Mouse (Mus musculus) neural tube, embryonic 11.5 days (tissue): ENCODE results near the gene Adss. TPM values are rescaled to one million over a fixed set of nuclear protein-coding genes. Genes with fewer than 3 reads are reported as not detected.

ENCODE experiments used
- ATAC-seq: fragments of 200-750 bp; cut with Nextera tagmentation; 2 replicates; pipeline ENCODE4 v1.8.0; 2017; ENCODE audit warnings: moderate number of reproducible peaks, mild to moderate bottlenecking, moderate TSS enrichment, moderate library complexity; ENCODE audit not compliant: insufficient read depth, low FRiP score, low TSS enrichment
- DNase-seq: peaks from one replicate; pipeline ENCODE4 v3.0.0-alpha.2; 2015; ENCODE audit warnings: low spot score
- H3K27ac ChIP-seq: fragments of 300-500 bp; sonication (generic); 2 replicates; pipeline ENCODE4 v1.5.1; 2014; ENCODE audit warnings: low read depth, mild to moderate bottlenecking, low read length
- H3K27me3 ChIP-seq: fragments of 300-500 bp; sonication (generic); 2 replicates; pipeline ENCODE4 v1.6.1; 2014; ENCODE audit warnings: mild to moderate bottlenecking, low read length, mixed read lengths; ENCODE audit not compliant: control insufficient read depth, insufficient read depth
- H3K36me3 ChIP-seq: fragments of 300-500 bp; sonication (generic); 2 replicates; pipeline ENCODE4 v1.6.1; 2014; ENCODE audit warnings: mild to moderate bottlenecking, low read length, moderate library complexity, mixed read lengths; ENCODE audit not compliant: control insufficient read depth, insufficient read depth
- H3K4me1 ChIP-seq: fragments of 300-500 bp; sonication (generic); 2 replicates; pipeline ENCODE4 v1.6.1; 2014; ENCODE audit warnings: low read length, mixed read lengths; ENCODE audit not compliant: control insufficient read depth, insufficient read depth
- H3K4me2 ChIP-seq: fragments of 300-500 bp; sonication (generic); 2 replicates; pipeline ENCODE4 v1.6.1; 2014; ENCODE audit warnings: low read depth, mild to moderate bottlenecking, moderate library complexity
- H3K4me3 ChIP-seq: fragments of 300-500 bp; sonication (generic); 2 replicates; pipeline ENCODE4 v1.5.1; 2014; ENCODE audit warnings: low read depth, low read length
- H3K9ac ChIP-seq: fragments of 300-500 bp; sonication (generic); 2 replicates; pipeline ENCODE4 v1.6.1; 2014; ENCODE audit warnings: mild to moderate bottlenecking, low read length
- H3K9me3 ChIP-seq: fragments of 300-500 bp; sonication (generic); 2 replicates; pipeline ENCODE4 v1.6.1; 2016; ENCODE audit warnings: low read length; ENCODE audit not compliant: control insufficient read depth
- WGBS: fragments of 180-500 bp; shearing (Covaris S2); extraction: QIAGEN DNeasy Blood & Tissue Kit; methylation state at CpG from one replicate; pipeline ENCODE4 v1.1.7; 2014; 5-methylcytosine and 5-hydroxymethylcytosine counted together
- polyA plus RNA-seq: library from polyadenylated mRNA; unstranded; fragments of >200 nt; fragmentation: Nextera tagmentation; extraction: Ambion mirVana; gene quantifications from 2 replicates; pipeline ENCODE4 v1.2.1, GENCODE M21; 2014

Adss gene
- polyA plus RNA-seq, 1 experiment from 2014 or later = 58.7 TPM

- Histone ChIP-seq H3K4me3 (no peak overlapping the region), H3K27me3 (no peaks in the 10 kb centered on the region)
- WGBS = 88% methylated on average over 3 of the region's 3 CpGs
Observed at GRCm38 (mm10) chr1:177792835-177793234, 3.5 kb downstream of the Adss start.

GRCm38 (mm10) chr1:177777397-177777796, 18.9 kb downstream of the Adss start:
- H3K36me3 ChIP-seq = peaks cover 8% of the 10 kb centered on the region
- no peak for DNase-seq
- no peaks in the 10 kb centered on the region for H3K4me1 ChIP-seq
- H3K9me3 ChIP-seq = no peaks in the 10 kb centered on the region
- no peak overlapping the region for H3K4me2 ChIP-seq
- H3K4me3 ChIP-seq = no peak overlapping the region
- H3K9ac ChIP-seq = no peak overlapping the region
- no peak for ATAC-seq
- H3K27ac ChIP-seq = no peak overlapping the region
- no peaks in the 10 kb centered on the region for H3K27me3 ChIP-seq
- 93% methylated on average over 2 of the region's 2 CpGs for WGBS

More at GRCm38 (mm10) chr1:177792835-177793234, 3.5 kb downstream of the Adss start:
- no peak for DNase-seq
- Histone ChIP-seq H3K27ac (no peak overlapping the region), H3K9ac (no peak overlapping the region), H3K4me2 (no peak overlapping the region), H3K36me3 (no peaks in the 10 kb centered on the region), H3K9me3 (no peaks in the 10 kb centered on the region), H3K4me1 (peaks cover 8% of the 10 kb centered on the region)
- ATAC-seq = no peak

GRCm38 (mm10) chr1:177768931-177769330, 27.4 kb downstream of the Adss start:
- no peak for ATAC-seq
- Histone ChIP-seq H3K36me3 (peaks cover 5% of the 10 kb centered on the region), H3K9ac (no peak overlapping the region), H3K4me3 (no peak overlapping the region), H3K27ac (no peak overlapping the region), H3K9me3 (no peaks in the 10 kb centered on the region), H3K4me1 (no peaks in the 10 kb centered on the region), H3K4me2 (no peak overlapping the region), H3K27me3 (no peaks in the 10 kb centered on the region)
- DNase-seq = no peak

GRCm38 (mm10) chr1:177757249-177757648, 39.1 kb downstream of the Adss start:
- Histone ChIP-seq H3K9me3 (no peaks in the 10 kb centered on the region), H3K27me3 (no peaks in the 10 kb centered on the region), H3K36me3 (no peaks in the 10 kb centered on the region), H3K27ac (no peak overlapping the region), H3K4me3 (no peak overlapping the region), H3K9ac (no peak overlapping the region), H3K4me1 (no peaks in the 10 kb centered on the region), H3K4me2 (no peak overlapping the region)
- 72% methylated on average over 5 of the region's 5 CpGs for WGBS
- peak; percentile 12 for DNase-seq
- no peak for ATAC-seq

GRCm38 (mm10) chr1:177753496-177753895, 42.8 kb downstream of the Adss start:
- Histone ChIP-seq H3K9ac (no peak overlapping the region), H3K4me3 (no peak overlapping the region), H3K36me3 (no peaks in the 10 kb centered on the region), H3K4me1 (no peaks in the 10 kb centered on the region), H3K27me3 (no peaks in the 10 kb centered on the region), H3K4me2 (no peak overlapping the region), H3K27ac (no peak overlapping the region), H3K9me3 (no peaks in the 10 kb centered on the region; the same call in 1 of the 2 replicates)
- WGBS = 56% methylated on average over 1 of the region's 1 CpGs
- ATAC-seq = no peak
- DNase-seq = no peak

- ATAC-seq (no peak), DNase-seq (no peak)
- H3K27me3 ChIP-seq = no peaks in the 10 kb centered on the region
- no peak overlapping the region for H3K9ac ChIP-seq
- H3K27ac ChIP-seq = no peak overlapping the region
- no peaks in the 10 kb centered on the region; the same call in 1 of the 2 replicates for H3K9me3 ChIP-seq
- H3K36me3 ChIP-seq = no peaks in the 10 kb centered on the region
- H3K4me2 ChIP-seq = no peak overlapping the region
- WGBS = 95% methylated on average over 6 of the region's 6 CpGs
- H3K4me1 ChIP-seq = no peaks in the 10 kb centered on the region
- H3K4me3 ChIP-seq = no peak overlapping the region
Observed at GRCm38 (mm10) chr1:177747869-177748540, 48.3 kb downstream of the Adss start.

GRCm38 (mm10) chr1:177744521-177745325, 51.6 kb downstream of the Adss start:
- DNase-seq (no peak), ATAC-seq (no peak)
- no peak overlapping the region for H3K9ac ChIP-seq
- H3K27ac ChIP-seq = no peak overlapping the region
- no peaks in the 10 kb centered on the region for H3K4me1 ChIP-seq
- H3K27me3 ChIP-seq = no peaks in the 10 kb centered on the region
- H3K4me2 ChIP-seq = no peak overlapping the region
- H3K36me3 ChIP-seq = no peaks in the 10 kb centered on the region
- WGBS = 89% methylated on average over 7 of the region's 7 CpGs
- H3K9me3 ChIP-seq = no peaks in the 10 kb centered on the region
- H3K4me3 ChIP-seq = no peak overlapping the region

DNA sequence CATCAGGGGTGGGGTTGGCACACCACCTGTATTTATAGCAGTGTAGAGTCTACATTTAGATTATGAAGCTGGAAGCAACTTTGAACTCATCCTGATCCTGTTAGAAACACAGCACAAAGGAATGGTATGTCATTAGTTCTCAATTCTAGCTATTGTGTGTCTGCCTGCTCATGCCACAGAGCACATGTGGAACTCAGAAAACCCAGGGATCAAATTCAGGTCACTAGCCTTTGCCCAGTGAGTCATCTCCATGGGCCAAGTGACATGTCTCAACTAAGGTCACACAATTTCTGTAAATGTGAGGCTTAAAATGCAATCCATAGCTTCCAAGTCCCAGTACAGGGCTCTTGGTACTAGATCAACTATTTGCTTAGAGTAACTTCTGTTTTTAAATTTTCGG, 54.2 kb downstream of the Adss start:
- Histone ChIP-seq H3K27ac (no peak overlapping the region), H3K4me1 (no peaks in the 10 kb centered on the region), H3K9me3 (no peaks in the 10 kb centered on the region), H3K9ac (no peak overlapping the region), H3K36me3 (no peaks in the 10 kb centered on the region), H3K27me3 (no peaks in the 10 kb centered on the region), H3K4me2 (no peak overlapping the region), H3K4me3 (no peak overlapping the region)
- 79% methylated on average over 1 of the region's 1 CpGs for WGBS
- no peak for ATAC-seq
- DNase-seq = no peak

DNA sequence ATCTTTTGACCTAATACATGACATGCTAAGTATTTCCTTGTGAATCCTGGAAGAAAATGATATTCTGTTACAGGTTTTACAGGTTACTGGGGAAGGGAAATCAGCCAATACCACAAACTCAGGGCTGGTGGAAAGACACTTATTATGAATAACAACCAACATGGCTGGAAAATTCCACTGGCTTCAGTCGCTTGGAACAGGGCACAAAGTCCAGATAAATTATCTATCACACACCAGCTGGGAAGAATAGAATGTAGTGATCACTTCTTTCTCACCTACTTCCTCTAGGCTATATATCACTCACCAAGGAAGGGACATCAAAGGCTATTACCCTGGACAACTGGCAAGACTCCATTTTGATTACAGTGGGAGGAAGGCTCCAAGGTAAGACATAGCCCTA, 55.6 kb downstream of the Adss start:
- 68% methylated on average over 1 of the region's 1 CpGs for WGBS
- no peak for DNase-seq

More for the DNA sequence above, 55.6 kb downstream of the Adss start:
- Histone ChIP-seq H3K27ac (no peak overlapping the region), H3K27me3 (no peaks in the 10 kb centered on the region), H3K9me3 (no peaks in the 10 kb centered on the region), H3K36me3 (no peaks in the 10 kb centered on the region), H3K9ac (no peak overlapping the region), H3K4me3 (no peak overlapping the region), H3K4me1 (no peaks in the 10 kb centered on the region), H3K4me2 (no peak overlapping the region)
- no peak for ATAC-seq
